Mouse (Mus musculus) cerebellum, postnatal 14 days (tissue): ENCODE results near the gene Fkbp3.

Source experiments
- DNase-seq, 2 experiments: peaks; one replicate each; pipeline ENCODE4 v3.0.0; 2021; ENCODE audit warnings: mixed read lengths in 2 of 2

Gene Fkbp3

GRCm38 (mm10) chr12:65022842-65023241 is 51.0 kb downstream of the Fkbp3 start:
- DNase-seq = no peak
